Comparison of ENCODE assay signal across 8 mouse cellular contexts in genomic region chr4:105474765-105475560, GRCm38 (mm10).
A peak's percentile ranks its signal among the peaks of the same experiment; 100 is the strongest.
DNase-seq lines count a peak whose midpoint lies in the region; ATAC-seq and TF ChIP-seq lines count a peak whose summit lies in the region.

No protein-coding gene starts in this region.

- H3K4me2 ChIP-seq in forebrain, embryonic 11.5 days (ENCODE audit: low read depth, low read length, severe bottlenecking), result no peak overlapping the region
- H3K4me2 ChIP-seq in stomach, embryonic 16.5 days (ENCODE audit: low read depth, low read length), result no peak overlapping the region

- TF ChIP-seq POLR2A in thymus, adult 2 months (IDR thresholded peaks at IDR 0.05; ENCODE audit: control insufficient read depth, extremely low read depth, insufficient read depth, low read length, poor library complexity), result no peak

- no peaks in the 10 kb centered on the region for H3K36me3 ChIP-seq in forebrain, embryonic 11.5 days (ENCODE audit: control insufficient read depth, insufficient read depth, low read length)
- no peaks in the 10 kb centered on the region for H3K36me3 ChIP-seq in stomach, embryonic 16.5 days (ENCODE audit: control insufficient read depth, insufficient read depth, low read length)
- H3K36me3 ChIP-seq in thymus, adult 2 months (ENCODE audit: control insufficient read depth, insufficient read depth, low read length), result no peaks in the 10 kb centered on the region

- no peak overlapping the region for H3K4me3 ChIP-seq in forebrain, embryonic 11.5 days (ENCODE audit: low read depth, low read length)
- no peak overlapping the region for H3K4me3 ChIP-seq in stomach, embryonic 16.5 days (replicated peaks; ENCODE audit: low read length)
- H3K4me3 ChIP-seq in gastrocnemius, adult 2 months, result no peak overlapping the region
- H3K4me3 ChIP-seq in thymus, adult 2 months (ENCODE audit: control insufficient read depth, insufficient read depth, low read length), result no peak overlapping the region

- peak; percentile 97 for ATAC-seq in forebrain, embryonic 11.5 days (replicated peaks; ENCODE audit: low FRiP score)
- ATAC-seq in stomach, embryonic 16.5 days (ENCODE audit: insufficient read depth, low FRiP score), result 0 out of 2 replicates have a peak, but pooled peaks have one; percentile 37

- no peaks in the 10 kb centered on the region for H3K9me3 ChIP-seq in forebrain, embryonic 11.5 days (ENCODE audit: control insufficient read depth, low read length)
- no peaks in the 10 kb centered on the region for H3K9me3 ChIP-seq in stomach, embryonic 16.5 days (replicated peaks; ENCODE audit: control insufficient read depth, low read length)

- TF ChIP-seq CTCF in gastrocnemius, adult 2 months (IDR thresholded peaks at IDR 0.05), result no peak
- TF ChIP-seq CTCF in thymus, adult 2 months (IDR thresholded peaks at IDR 0.05; ENCODE audit: borderline replicate concordance, control insufficient read depth, extremely low read depth, insufficient read depth, low read length, poor library complexity), result no peak

- DNase-seq in cerebellum, postnatal 25 days, result peak; percentile 4 to 14
- DNase-seq in forebrain, embryonic 11.5 days (ENCODE audit: low spot score), result peak; percentile 89
- peak; percentile 3 to 38 for DNase-seq in kidney, postnatal 25 days
- peak; percentile 87 for DNase-seq in mesoderm, embryonic 11.5 days (ENCODE audit: low read depth, low spot score)
- DNase-seq in gastrocnemius, adult 2 months, result no peak
- DNase-seq in thymus, adult 2 months, result no peak
- DNase-seq in adrenal gland, postnatal 14 days, result no peak

- H3K4me1 ChIP-seq in forebrain, embryonic 11.5 days (replicated peaks; ENCODE audit: control insufficient read depth, insufficient read depth, low read length), result peaks cover 11% of the 10 kb centered on the region; the same call in 1 of the 2 replicates
- no peaks in the 10 kb centered on the region for H3K4me1 ChIP-seq in stomach, embryonic 16.5 days (ENCODE audit: control insufficient read depth, insufficient read depth, low read length)
- no peaks in the 10 kb centered on the region for H3K4me1 ChIP-seq in thymus, adult 2 months (replicated peaks; ENCODE audit: control insufficient read depth, insufficient read depth, low read length)

- no peaks in the 10 kb centered on the region for H3K27me3 ChIP-seq in forebrain, embryonic 11.5 days (ENCODE audit: control insufficient read depth, insufficient read depth, low read length)
- no peaks in the 10 kb centered on the region for H3K27me3 ChIP-seq in stomach, embryonic 16.5 days (ENCODE audit: control insufficient read depth, insufficient read depth, low read length)
- no peaks in the 10 kb centered on the region for H3K27me3 ChIP-seq in thymus, adult 2 months (ENCODE audit: control insufficient read depth, insufficient read depth, low read length)

- intact Hi-C loops in gastrocnemius, adult 2 months (cut with DNase I), result no loop called here

- H3K9ac ChIP-seq in forebrain, embryonic 11.5 days (ENCODE audit: low read length), result no peak overlapping the region
- no peak overlapping the region for H3K9ac ChIP-seq in stomach, embryonic 16.5 days (ENCODE audit: low read length)

- peak overlapping the region; percentile 60; the same call in 1 of the 2 replicates for H3K27ac ChIP-seq in forebrain, embryonic 11.5 days (ENCODE audit: low read depth, low read length)
- H3K27ac ChIP-seq in stomach, embryonic 16.5 days (ENCODE audit: low read length), result no peak overlapping the region
- H3K27ac ChIP-seq in gastrocnemius, adult 2 months, result no peak overlapping the region
- no peak overlapping the region for H3K27ac ChIP-seq in thymus, adult 2 months (ENCODE audit: control insufficient read depth, insufficient read depth, low read length)

- 10% methylated on average over 11 of the region's 11 CpGs for WGBS in forebrain, embryonic 11.5 days
- 38% methylated on average over 11 of the region's 11 CpGs for WGBS in stomach, embryonic 16.5 days
- 81% methylated on average over 11 of the region's 11 CpGs for WGBS in thymus, adult 2 months

Comparison
In these comparisons a context has a peak if more than half of its experiments do, and no peak if none do; other contexts are left out.
1. DNase-seq: peak in cerebellum, postnatal 25 days (2 of 2), forebrain, embryonic 11.5 days (single experiment), kidney, postnatal 25 days (2 of 2) and mesoderm, embryonic 11.5 days (single experiment); none in gastrocnemius, adult 2 months (single experiment), thymus, adult 2 months (single experiment) and adrenal gland, postnatal 14 days (single experiment).